Mouse (Mus musculus) brain, embryonic 14.5 days (tissue): Measurements from ENCODE around the gene Olfr1249.

Experiments used
- CTCF ChIP-seq: fragments of 200-500 bp; IDR thresholded peaks from 2 replicates; pipeline ENCODE4 v1.5.1; 2012; ENCODE audit warnings: inconsistent platforms, mild to moderate bottlenecking, moderate library complexity, borderline replicate concordance; ENCODE audit not compliant: insufficient read depth, insufficient read length; ENCODE audit errors: extremely low read depth
- POLR2A ChIP-seq: fragments of 200-500 bp; IDR thresholded peaks from 2 replicates; pipeline ENCODE4 v1.6.1; 2012; ENCODE audit warnings: mild to moderate bottlenecking, inconsistent platforms, borderline replicate concordance; ENCODE audit not compliant: poor library complexity, insufficient read depth, insufficient read length, severe bottlenecking; ENCODE audit errors: extremely low read depth

DNA sequence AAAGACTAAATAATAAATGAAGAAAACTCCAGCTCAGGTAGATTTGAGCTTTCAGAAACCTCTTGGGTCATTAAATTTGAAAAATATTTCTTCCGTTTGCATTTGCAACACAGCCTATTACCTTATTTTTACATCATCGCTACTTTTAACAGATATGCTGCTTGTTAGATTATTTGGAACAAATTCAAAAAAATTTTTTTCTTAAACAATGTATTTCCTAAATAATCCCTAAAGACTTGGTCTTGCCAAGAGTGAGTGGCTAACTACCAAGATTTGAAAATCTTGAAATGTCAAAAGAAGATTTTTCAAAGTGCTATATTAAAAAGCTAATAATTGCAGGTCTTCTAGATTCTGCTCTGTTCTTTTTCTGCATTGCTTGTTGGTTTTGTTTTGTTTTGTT is 20.8 kb downstream of the Olfr1249 start, which contains the start of gene Olfr1247:
- TF ChIP-seq CTCF (no peak), POLR2A (no peak)
